Mouse (Mus musculus) ES-CJ7 (cell line): ENCODE measurements around the gene Psmc3ip.

ENCODE experiments used
- DNase-seq: peaks from one replicate; pipeline ENCODE4 v3.0.0; 2011; ENCODE audit warnings: low read depth, low spot score

The Psmc3ip gene

DNA sequence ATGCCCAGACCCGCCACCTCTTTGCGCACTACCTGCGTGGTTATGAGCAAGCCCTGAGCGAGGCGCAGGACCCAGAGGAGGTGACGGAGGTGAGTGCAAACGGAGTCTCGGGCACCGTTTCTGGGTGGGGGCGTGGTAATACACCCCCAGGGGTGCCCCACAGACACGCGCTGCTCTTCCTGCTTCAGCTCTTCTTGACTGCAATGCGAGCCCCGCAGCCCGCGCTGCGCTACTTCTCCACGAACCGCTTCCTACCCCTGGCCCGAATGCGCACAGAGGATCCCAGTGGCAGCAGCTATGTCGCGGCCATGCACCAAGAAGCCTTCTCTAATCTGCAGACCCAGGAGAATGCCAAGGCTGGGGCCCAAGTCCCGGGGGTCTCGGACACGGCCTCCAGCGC is 15.5 kb downstream of the Psmc3ip start:
- DNase-seq, result peak; percentile 46

DNA sequence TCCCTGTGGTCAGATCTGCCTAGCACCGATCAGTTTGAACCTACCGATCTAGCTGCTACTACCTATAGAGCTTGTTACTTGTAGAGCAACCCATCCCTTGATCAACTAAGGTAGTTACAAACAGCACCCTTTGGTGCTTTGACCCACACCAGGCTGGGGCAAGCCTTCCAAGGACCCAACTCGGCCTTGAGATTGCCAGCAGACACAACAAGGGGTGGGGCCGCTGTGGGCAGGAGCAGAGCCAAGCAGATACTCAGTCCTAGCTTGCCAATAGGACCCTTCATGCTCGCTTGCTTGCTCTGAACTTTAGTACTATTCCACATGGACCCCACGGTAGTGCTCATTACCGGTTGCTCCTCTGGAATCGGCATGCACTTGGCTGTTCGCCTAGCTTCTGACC is 17.1 kb downstream of the Psmc3ip start, which contains the start of gene Hsd17b1:
Gene Hsd17b1 (plus strand): TSS at position 291 of the 400 bp plus-strand sequence.
- DNase-seq, result no peak

DNA sequence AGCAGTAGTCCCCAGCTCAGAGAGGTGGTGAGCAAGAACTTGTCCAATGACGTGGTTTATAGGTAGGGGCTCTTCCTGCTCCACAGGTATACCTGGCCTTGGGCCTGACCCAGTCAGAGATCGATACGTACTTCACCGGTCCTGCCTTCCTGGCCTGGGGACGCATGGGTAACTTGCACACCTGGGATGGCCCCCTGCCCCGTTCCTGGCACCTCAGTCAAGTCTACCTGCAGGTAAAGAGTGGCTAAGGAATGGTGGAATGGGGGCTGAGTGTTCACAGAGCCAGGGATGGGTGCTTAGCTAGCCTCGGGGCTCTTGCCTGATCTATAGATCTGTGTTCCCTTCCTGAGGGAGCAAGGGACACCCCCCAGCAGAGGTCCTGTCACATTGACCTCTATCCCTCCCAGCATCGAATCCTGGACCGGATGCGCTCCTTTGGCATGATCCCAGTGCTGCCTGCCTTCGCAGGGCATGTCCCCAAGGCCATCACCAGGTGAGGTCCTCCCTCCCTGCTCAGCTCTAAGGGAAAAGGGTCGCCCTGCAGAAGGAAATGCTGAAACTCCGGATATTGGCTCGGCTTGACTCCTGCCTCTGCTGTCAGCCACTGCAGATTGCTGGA is 23.3 kb downstream of the Psmc3ip start:
- DNase-seq, result no peak

DNA sequence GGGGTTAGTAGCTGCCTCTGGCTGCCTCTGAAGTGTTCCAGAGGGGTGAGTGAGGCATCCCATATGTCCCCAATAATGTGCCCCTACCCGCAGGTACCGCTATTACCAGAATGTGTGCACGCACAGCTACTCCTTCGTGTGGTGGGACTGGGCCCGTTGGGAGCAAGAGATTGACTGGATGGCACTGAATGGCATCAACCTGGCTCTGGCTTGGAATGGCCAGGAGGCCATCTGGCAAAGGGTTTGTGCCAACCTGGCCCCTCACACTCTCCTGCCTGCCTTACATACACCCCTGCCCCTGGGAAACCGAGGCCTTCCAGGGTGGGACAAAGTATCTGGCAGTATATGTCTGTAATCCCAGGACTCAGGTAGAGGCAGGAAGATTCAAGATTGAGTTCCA is 24.2 kb downstream of the Psmc3ip start:
- DNase-seq, result no peak

DNA sequence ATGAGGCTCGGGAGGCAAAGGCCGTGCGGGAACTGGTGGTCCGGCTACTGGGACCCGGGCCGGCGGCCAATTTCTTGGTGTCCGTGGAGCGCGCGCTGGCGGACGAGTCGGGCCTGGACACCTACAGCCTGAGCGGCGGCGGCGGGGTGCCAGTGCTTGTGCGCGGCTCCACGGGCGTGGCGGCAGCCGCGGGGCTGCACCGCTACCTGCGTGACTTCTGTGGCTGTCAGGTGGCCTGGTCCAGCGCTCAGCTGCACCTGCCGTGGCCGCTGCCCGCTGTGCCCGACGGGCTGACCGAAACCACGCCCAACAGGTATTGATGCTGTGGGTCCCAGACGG is 25.1 kb downstream of the Psmc3ip start:
- no peak for DNase-seq

DNA sequence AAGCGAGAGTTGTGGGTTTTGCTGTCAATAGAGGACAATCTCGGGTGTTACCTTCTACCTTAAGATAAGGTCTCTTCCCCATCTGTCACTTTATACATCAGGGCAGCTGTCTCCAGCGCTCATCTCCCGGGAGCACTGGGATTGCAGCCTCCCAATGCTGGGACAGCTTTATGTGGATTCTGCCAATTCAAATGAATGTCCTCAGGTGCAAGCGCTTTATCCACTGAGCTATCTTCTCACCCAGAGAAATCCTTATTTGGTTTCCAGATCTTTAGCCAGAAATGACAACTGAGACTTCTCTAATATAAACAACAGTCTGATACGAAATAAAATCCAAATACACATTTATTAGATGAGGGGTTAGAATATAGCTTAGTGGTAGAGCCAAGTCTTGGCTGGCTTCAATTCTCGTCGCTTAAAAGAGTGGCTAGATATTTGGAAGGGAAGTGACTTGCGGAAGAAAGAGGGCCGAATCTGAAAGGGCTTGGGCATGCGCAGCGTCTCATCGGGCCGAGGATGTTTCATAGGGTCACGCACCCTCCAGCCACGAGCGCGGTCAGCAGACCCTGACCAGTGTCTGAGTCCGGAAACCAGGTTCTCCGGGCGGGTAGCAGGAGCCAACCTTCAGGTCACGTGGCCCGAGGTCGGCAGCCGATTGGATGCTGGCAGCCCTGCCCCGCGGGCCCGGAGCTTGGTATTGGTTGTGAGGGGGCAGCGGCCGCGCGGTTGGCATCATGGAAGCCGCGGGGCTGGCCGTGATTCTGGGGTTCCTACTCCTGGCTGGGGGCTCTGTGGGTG is 25.6 kb downstream of the Psmc3ip start, which contains the start of gene Naglu:
Gene Naglu (plus strand): TSS at position 622 of the 798 bp plus-strand sequence.
- peak; percentile 72 for DNase-seq

DNA sequence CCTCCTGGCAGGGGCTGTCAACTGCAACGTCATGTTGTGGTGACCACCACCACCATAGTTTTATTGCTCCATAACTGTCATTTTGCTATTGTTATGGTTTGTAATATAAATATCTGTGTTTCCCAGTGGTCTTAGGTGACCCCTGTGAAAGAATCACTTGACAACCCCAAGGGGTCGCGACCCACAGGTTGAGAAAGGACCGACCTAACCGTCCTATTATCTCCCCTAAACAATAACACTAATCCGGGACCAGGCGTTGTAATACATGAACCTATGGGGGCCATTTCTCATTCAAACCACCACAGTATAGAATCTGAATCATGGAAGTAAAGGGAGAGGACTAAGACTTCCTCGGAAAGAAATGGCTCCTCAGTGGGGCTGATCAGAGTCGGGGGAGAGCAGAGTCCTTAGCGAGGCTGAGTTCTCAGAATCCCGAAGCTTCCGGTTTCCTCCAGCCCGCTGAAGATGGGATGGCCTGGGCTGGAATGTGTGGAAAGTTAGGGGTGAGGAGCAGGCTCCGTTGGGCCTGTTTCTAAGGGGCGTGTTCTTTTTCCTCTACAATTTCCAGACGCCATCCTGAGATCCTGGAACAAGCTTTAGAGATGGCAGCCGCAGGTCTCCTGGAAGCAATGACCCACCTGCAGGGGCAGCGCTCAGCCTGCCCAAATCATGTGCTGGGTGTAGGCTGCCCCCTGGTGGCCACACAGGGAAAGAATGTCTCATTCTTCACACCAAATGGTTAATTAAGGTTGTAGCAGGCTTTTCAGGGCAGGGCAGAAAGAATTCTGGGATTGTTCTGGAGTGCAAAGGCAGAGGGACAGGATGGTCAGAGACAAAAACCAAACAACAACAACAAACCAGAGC is 28.5 kb downstream of the Psmc3ip start:
- peak; percentile 92 for DNase-seq

DNA sequence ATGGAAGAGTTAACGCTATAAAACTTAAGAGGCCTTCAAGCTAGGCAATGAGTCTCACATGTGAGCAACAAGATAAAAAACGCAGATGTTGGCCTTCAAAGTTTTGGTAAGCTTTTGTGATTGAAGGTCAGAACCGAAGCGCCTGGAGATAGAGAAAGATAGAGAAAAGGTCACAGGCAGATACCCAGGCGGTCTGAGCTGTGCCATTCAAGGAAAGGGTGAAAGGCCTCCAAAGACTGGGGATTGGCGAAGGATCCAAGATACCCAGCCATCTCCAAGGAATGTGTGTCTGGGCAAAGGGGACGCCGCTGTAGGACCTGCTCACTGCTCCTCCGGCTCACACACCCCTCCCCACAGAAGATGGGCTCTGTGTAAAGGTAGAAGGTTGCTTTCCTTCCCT is 30.2 kb downstream of the Psmc3ip start:
- DNase-seq, result no peak

DNA sequence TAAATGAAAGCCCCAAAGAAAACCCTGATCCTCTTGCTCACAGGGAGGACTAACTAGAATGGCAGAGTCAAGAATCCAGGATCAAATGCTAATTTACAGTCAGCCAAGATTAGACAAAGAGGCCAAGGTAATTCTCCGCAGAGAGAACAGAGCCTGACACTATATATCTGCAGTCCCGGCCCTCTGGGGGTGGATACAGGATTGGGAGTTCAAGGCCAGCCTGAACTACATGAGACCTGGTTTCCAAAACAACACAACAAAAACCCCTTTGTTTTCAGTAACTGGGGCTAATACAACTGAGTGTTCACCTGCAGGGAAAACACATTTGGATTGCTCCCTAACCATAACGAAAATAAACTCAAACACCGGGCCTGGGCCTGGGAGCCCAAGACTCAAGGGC is 30.8 kb downstream of the Psmc3ip start:
- peak; percentile 52 for DNase-seq

DNA sequence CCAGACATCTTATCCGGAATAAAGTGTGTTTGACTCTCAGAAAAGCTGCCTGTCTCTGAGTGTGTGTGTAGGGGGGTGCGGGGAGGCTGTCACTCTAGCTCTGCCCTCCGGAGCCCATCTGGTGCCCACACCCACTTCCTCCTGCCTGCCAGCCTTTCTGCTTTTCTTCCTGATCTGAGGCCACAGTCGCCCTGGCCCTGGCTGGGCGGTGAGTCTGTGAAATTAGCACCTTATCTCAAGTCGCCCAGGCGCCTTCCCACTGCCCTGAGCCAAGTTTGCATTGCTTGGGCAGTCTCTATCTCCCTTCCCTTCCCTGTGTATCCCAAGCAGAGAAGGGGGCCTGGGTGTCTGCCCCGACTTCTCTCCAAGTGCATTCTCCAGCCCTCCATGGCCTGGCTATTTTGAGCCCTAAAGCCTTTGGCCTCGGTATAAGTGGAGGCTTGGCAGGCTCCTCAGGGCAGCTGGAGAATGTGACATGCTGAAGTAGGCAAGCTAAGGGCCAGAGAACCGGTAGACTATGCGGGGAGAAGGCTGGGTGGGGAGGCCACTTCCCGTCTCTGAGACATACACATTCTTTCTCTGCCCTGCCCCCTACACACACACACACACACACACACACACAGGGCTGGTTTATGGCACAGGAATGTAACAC is 31.4 kb downstream of the Psmc3ip start:
- peak; percentile 37 for DNase-seq

DNA sequence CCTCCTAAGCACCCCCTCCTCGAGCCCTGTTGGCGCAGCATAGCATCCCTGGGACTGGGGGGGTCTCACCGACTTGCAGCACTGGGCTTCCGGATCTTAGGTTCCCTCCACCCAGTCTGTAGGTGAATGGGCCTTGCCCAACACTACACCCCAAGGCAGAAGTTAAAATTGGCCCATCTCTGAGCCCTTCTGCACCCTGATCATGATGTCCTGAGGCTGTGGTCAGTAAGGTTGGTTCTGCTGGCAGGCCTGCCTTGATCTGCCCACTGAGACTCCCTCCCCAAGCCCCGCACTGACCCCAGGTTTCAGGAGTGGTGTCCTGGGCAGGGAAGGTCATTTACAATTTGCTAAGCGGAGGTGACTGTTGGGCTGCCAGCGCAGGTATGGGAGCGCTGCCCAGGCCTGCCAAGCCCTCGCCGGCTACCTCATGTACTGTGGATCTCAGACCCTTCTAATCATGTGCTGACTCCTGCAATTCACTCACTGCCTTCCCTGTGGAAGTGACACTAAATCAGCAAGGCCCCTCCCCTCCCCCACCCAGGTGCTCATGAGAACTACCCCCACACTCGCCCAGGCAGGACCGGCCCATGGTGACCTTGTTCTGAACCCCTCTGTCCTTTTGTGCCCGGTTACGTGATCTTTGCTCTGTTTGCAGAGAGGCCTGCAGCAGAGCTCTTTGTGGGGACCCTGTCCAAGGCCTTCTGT is 32.1 kb downstream of the Psmc3ip start:
- DNase-seq, result peak; percentile 48

DNA sequence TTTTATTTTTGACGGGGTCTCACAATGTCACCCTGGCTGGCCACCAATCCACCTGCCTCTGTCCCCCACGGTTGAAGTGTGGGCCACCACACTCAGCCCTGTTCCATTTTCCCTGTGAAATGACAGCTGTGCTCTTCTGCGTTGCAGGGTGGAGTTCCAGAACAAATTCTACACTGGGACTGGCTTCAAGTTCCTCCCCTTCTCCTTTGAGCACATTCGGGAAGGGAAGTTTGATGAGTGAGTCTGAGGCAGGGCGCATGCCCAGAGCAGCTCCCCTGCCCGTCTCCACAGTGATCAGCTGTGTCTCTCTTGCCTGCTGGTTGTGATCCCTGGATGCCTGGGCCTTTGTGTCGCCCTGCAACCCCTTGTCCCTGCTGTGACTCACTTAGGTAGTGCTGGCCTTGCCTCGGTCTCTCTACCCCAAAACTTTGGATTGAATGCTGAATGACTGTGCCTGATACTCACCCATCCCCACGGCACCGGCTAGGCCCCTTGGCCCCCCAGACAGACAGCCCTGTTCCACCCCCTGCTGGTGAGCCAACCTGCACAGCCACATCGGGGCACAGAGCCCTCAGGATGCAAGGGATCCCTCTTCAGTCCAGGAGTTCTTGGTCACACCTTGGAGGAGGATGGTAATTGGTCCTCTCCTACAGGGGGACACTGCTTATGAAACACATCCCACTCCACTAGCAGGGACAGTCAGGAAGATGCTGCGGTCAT is 32.9 kb downstream of the Psmc3ip start:
- peak; percentile 2 for DNase-seq

DNA sequence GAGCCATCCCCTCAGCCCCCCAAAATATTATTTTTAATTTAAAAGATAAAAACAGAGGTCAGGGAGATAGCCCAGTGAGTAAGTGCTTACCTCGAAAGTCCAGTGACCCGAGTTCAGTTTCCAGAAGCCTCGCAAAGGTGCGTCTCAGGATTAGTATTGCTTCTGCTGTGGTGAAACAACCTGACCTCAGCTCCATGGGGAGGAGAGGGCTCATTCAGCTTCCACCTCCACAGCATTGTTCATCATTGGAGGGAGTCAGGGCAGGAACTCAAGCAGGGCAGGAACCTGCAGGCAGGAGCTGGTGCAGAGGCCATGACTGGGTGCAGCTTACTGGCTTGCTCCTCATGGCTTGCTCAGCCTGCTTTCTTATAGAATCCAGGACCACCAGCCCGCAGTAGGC is 34.2 kb downstream of the Psmc3ip start:
- no peak for DNase-seq

DNA sequence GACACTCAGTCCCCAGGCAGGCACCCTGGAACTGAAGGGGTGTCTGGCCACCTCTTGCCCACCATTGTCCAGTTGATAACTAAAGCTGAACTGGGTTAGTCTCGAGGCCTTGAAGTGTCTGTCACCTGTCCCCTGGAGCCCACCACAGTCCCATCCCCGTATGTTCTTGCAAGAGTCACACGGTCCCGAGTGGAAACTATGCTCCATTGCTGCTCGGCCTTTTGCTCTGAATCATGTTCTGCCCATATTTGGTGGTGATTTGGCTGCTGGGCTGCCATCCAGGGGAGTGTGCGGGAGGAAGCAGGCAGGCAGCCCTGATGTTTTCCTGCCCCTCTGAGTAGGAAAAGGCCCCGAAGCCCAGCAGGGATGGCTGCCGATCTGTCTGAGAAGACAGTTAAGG is 35.1 kb downstream of the Psmc3ip start:
- DNase-seq, result no peak

DNA sequence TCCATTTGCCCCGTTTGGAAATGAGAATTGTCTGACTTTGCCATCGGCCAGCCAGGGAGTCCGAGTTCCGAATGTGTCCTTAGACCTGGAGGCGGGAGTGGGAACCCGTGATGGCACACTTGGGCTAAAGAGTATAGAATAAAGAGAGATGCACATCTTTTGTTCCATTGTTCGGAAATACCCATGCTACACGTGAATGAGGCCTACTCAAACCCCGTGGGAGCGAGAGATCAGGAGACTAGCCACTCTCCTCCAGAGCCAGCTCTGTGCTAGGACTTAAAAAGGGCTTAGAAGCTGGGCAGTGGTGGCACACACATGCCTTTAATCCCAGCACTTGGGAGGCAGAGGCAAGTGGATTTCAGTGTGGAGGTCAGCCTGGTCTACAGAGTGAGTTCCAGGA is 35.8 kb downstream of the Psmc3ip start:
- no peak for DNase-seq

DNA sequence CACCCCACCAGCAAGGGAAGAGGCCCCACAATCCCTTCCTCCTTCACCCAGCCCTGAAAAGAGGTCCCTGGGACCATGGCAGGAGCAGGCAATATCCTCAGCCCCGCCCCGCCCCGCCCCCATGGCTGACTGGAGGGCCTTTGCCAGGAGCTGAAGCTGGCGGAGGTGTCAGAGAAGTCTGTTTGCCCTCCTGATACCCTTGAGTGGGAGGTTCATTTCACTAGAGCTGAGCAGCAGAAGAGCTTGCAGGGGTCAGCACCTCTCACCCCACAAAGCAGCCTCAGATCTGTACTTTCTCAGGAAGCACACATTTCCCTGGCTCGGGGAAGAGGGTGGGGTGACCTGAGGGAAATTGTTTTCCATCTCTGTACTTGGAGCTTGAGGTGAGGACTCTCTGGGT is 36.5 kb downstream of the Psmc3ip start:
- DNase-seq, result peak; percentile 41

DNA sequence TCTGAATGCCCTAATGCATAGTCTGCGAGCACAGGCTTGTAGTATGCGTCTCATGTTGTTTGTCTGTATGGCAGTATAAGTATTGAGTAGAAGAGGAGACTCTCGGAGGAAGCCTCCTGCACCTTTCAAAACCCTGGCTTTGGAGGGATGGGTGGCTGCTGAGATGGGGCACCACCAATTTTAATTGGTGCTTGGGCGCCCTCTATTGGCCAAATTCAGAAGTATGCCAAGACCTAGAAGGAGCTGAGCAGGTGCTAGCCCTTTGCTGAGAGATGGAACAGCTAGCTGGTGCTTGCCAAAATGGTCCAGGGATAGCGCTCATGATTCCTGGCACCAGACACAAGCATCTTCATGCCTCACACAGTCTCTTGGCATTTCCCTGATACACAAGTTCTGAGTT is 37.4 kb downstream of the Psmc3ip start:
- DNase-seq, result peak; percentile 70

DNA sequence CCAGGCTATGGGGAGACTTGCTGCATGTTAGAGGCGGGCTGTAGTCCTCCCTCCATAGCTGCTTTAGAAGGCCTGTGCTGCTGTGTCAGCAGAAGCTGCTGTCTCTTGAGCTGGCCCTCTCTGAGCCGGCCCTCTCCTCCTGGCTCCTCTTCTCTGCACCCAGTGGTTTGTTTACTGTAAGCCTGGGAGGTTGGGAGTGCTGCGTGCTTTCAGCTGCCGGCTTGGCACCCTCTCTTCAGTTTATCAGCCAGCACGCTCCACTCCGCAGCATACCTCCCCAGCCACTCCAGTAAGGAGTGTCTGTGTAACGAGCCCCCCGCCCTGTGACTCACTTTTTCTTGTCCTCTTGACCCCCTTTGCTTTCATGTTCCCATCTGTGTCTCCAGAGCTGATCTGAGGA is 38.4 kb downstream of the Psmc3ip start:
- no peak for DNase-seq

DNA sequence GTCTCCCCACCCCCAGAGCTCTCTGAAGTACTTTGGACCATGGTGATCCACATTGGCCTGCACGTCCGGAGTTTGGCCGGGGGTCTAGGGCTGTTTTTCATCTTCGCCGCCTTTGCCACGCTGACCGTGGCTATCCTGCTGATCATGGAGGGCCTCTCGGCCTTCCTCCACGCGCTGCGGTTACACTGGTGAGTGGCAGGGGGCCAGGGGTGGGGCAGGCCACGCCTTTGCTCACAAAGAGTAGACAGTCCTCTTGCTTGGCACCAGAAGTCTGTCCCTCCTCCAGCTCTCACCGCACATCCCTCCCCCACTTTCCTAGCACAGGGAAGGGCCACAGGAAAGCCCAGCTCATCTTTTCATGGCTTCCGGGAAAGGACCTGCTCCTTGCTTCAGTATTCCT is 39.8 kb downstream of the Psmc3ip start:
- DNase-seq, result no peak

DNA sequence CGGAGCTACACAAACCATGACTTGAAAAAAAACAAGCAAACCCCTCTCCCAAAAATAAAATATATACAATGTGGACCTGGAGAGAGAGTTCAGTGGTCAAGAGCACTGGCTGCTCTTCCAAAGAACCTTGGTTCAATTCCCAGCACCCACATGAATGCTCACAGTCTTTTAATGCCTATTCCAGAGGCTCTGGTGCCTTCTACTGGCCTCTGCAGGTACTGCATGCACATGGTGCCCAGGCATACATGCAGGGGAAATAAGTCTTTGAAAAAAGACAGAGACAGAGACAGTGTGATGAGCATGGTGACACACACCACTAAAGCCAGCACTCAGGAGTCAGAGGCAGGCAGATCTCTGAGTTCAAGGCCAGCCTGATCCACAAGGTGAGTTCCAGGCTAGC is 41.3 kb downstream of the Psmc3ip start:
- peak; percentile 71 for DNase-seq
